Mouse (Mus musculus): Measurements from ENCODE around the gene Slc17a7. TPM values are rescaled to one million over a fixed set of nuclear protein-coding genes. Genes with fewer than 3 reads are reported as not detected.

Slc17a7 gene
- total and polyA plus RNA-seq, 3 experiments, result 0.11 TPM; not detected in 2

DNA sequence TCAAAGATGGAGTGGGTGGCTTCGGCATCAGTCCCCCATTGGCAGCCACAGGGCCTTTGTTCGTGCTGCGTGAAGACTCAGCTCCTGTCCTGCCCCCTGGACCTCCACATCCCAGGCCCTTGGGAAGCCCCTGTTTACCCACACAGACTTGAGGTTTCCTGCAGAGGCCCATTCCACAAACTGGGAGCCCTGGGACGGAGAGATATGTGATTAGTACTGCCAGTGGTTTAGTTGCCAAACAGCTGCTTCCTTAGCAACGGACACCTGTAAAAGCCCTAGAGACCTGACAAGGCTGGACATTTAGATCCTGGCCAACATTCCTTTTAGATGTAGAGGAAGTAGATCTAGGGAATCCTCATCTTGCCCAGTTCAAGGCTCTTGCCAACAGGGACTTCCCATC, 21.8 kb upstream of the Slc17a7 start:
- dilution Hi-C loops (cut with MboI; ENCODE audit: extremely low pct_ligation_motif_present, extremely low pct_unique_long_range_greater_than_20kb, low sequenced_read_pairs), result no loop called here
- no peak overlapping the region for H3K4me3 ChIP-seq (replicated peaks in 1 of 3; ENCODE audit: low read depth in 2 of 3, low read length in 2 of 3, poor library complexity in 1 of 3)
- in situ Hi-C loops (cut with MboI; ENCODE audit: low pct_ligation_motif_present, low pct_unique_long_range_greater_than_20kb, low sequenced_read_pairs), result no loop called here
- no peaks in the 10 kb centered on the region for H3K9me3 ChIP-seq (replicated peaks; ENCODE audit: low read length)
- no peak overlapping the region for H3K4me2 ChIP-seq (ENCODE audit: insufficient read depth, low read depth, poor library complexity, severe bottlenecking)
- no peaks in the 10 kb centered on the region for H3K27me3 ChIP-seq (replicated peaks)
- peaks cover 12 to 62% of the 10 kb centered on the region in 2 experiments for H3K36me3 ChIP-seq (replicated peaks in 1 of 2; ENCODE audit: control insufficient read depth in 1 of 2, insufficient read depth in 1 of 2, low read length in 1 of 2)
- DNase-seq (ENCODE audit: extremely low read depth), result no peak
- TF ChIP-seq UBTF (IDR thresholded peaks at IDR 0.05; ENCODE audit: low read depth, low read length) (no peak), MAFK (IDR thresholded peaks at IDR 0.05; ENCODE audit: insufficient replicate concordance, low read length) (no peak), E2F4 (IDR thresholded peaks at IDR 0.05; ENCODE audit: insufficient replicate concordance, low read depth, low read length) (no peak), POLR2AphosphoS2 (IDR thresholded peaks at IDR 0.05; ENCODE audit: low read depth, low read length) (no peak), USF1 (IDR thresholded peaks at IDR 0.05; ENCODE audit: low read depth, low read length) (no peak), MAX (IDR thresholded peaks at IDR 0.05; ENCODE audit: low read length) (no peak), IRF4 (IDR thresholded peaks at IDR 0.05; ENCODE audit: low read depth, low read length) (no peak), BHLHE40 (IDR thresholded peaks at IDR 0.05; ENCODE audit: low read depth, low read length) (no peak), CHD2 (IDR thresholded peaks at IDR 0.05; ENCODE audit: low read length) (no peak), CTCF (conservative IDR thresholded peaks at IDR 0.05 in 1 of 2, IDR thresholded peaks at IDR 0.05 in 1 of 2; ENCODE audit: low read depth in 2 of 2, low read length in 2 of 2) (no peak), MXI1 (IDR thresholded peaks at IDR 0.05; ENCODE audit: low read depth, low read length) (no peak), HCFC1 (IDR thresholded peaks at IDR 0.05; ENCODE audit: low read depth, low read length) (no peak), EP300 (IDR thresholded peaks at IDR 0.05; ENCODE audit: low read length) (no peak)
- H3K9ac ChIP-seq (ENCODE audit: insufficient read depth, low read depth), result no peak overlapping the region
- H3K27ac ChIP-seq (ENCODE audit: insufficient read depth, low read depth), result no peak overlapping the region
- H3K79me2 ChIP-seq (replicated peaks; ENCODE audit: control insufficient read depth, extremely low read depth, insufficient read depth, poor library complexity, severe bottlenecking), result no peaks in the 10 kb centered on the region
- H3K4me1 ChIP-seq (ENCODE audit: control insufficient read depth in 1 of 2, insufficient read depth in 2 of 2), result peaks cover 0 to 13% of the 10 kb centered on the region in 2 experiments; a peak in 2 of 4 replicates

- Histone ChIP-seq H3K4me3 (replicated peaks in 1 of 3; ENCODE audit: low read depth in 2 of 3, low read length in 2 of 3, poor library complexity in 1 of 3) (no peak overlapping the region), H3K4me2 (ENCODE audit: insufficient read depth, low read depth, poor library complexity, severe bottlenecking) (no peak overlapping the region), H3K36me3 (replicated peaks in 1 of 2; ENCODE audit: control insufficient read depth in 1 of 2, insufficient read depth in 1 of 2, low read length in 1 of 2) (peaks cover 12 to 85% of the 10 kb centered on the region in 2 experiments), H3K4me1 (ENCODE audit: control insufficient read depth in 1 of 2, insufficient read depth in 2 of 2) (peaks cover 0 to 18% of the 10 kb centered on the region in 2 experiments; a peak in 2 of 4 replicates), H3K9me3 (replicated peaks; ENCODE audit: low read length) (no peaks in the 10 kb centered on the region), H3K79me2 (replicated peaks; ENCODE audit: control insufficient read depth, extremely low read depth, insufficient read depth, poor library complexity, severe bottlenecking) (no peaks in the 10 kb centered on the region), H3K9ac (ENCODE audit: insufficient read depth, low read depth) (no peak overlapping the region), H3K27me3 (replicated peaks) (no peaks in the 10 kb centered on the region), H3K27ac (ENCODE audit: insufficient read depth, low read depth) (no peak overlapping the region)
- dilution Hi-C loops (cut with MboI; ENCODE audit: extremely low pct_ligation_motif_present, extremely low pct_unique_long_range_greater_than_20kb, low sequenced_read_pairs), result no loop called here
- TF ChIP-seq CHD1 (IDR thresholded peaks at IDR 0.05; ENCODE audit: low read depth, low read length), result no peak
- no peak for TF ChIP-seq NRF1 (IDR thresholded peaks at IDR 0.05; ENCODE audit: low read depth, low read length)
- no peak for TF ChIP-seq ELF1 (IDR thresholded peaks at IDR 0.05; ENCODE audit: low read depth, low read length)
- TF ChIP-seq MAFK (IDR thresholded peaks at IDR 0.05; ENCODE audit: insufficient replicate concordance, low read length), result no peak
- no peak for TF ChIP-seq ZC3H11A (IDR thresholded peaks at IDR 0.05; ENCODE audit: low read depth, low read length)
- TF ChIP-seq BHLHE40 (IDR thresholded peaks at IDR 0.05; ENCODE audit: low read depth, low read length), result no peak
- no peak for TF ChIP-seq USF2 (conservative IDR thresholded peaks at IDR 0.05; ENCODE audit: low read depth, low read length)
- TF ChIP-seq MYC (IDR thresholded peaks at IDR 0.05; ENCODE audit: low read depth, low read length), result no peak
- DNase-seq (ENCODE audit: extremely low read depth), result no peak
- in situ Hi-C loops (cut with MboI; ENCODE audit: low pct_ligation_motif_present, low pct_unique_long_range_greater_than_20kb, low sequenced_read_pairs), result no loop called here
Measured at GRCm38 (mm10) chr7:45144368-45145174, 19.2 kb upstream of the Slc17a7 start.
